Mouse (Mus musculus) mouse trophoblast stem cell (cell line): ENCODE measurements around the gene Ldb2.

Experiments
- in situ Hi-C, 2 experiments: fragments of 300-500 bp; cut with MseI, MboI; formaldehyde crosslinking; loops; 2 replicates in 1 of 2; 3 replicates in 1 of 2; pipeline ENCODE4 v1.15.1; 2025

Ldb2 gene

GRCm38 (mm10) chr5:44543472-44544132 is 255.9 kb downstream of the Ldb2 start:
- in situ Hi-C loops: no loop called here

GRCm38 (mm10) chr5:44541748-44542147 is 257.7 kb downstream of the Ldb2 start:
- in situ Hi-C loops: no loop called here

- in situ Hi-C loops: no loop called here
Measured at GRCm38 (mm10) chr5:44538687-44539086, 260.8 kb downstream of the Ldb2 start.

- in situ Hi-C loops: no loop called here
Measured at GRCm38 (mm10) chr5:44538000-44538395, 261.5 kb downstream of the Ldb2 start.

- in situ Hi-C loops: no loop called here
Measured at GRCm38 (mm10) chr5:44537316-44537999, 262.0 kb downstream of the Ldb2 start.

GRCm38 (mm10) chr5:44529466-44529865 is 270.0 kb downstream of the Ldb2 start:
- in situ Hi-C loops: no loop called here

- in situ Hi-C loops: no loop called here
Measured at GRCm38 (mm10) chr5:44529001-44529400, 270.5 kb downstream of the Ldb2 start.

GRCm38 (mm10) chr5:44505221-44505620 is 294.3 kb downstream of the Ldb2 start:
- in situ Hi-C loops: no loop called here

- in situ Hi-C loops: no loop called here
Measured at GRCm38 (mm10) chr5:44504786-44505185, 294.7 kb downstream of the Ldb2 start.

GRCm38 (mm10) chr5:44498229-44498628 is 301.3 kb downstream of the Ldb2 start:
- in situ Hi-C loops: no loop called here

GRCm38 (mm10) chr5:44496854-44497253 is 302.6 kb downstream of the Ldb2 start:
- in situ Hi-C loops: no loop called here

- in situ Hi-C loops: no loop called here
Measured at GRCm38 (mm10) chr5:44495092-44495491, 304.4 kb downstream of the Ldb2 start.

- in situ Hi-C loops: no loop called here
Measured at GRCm38 (mm10) chr5:44494133-44494532, 305.3 kb downstream of the Ldb2 start.

- in situ Hi-C loops: no loop called here
Measured at GRCm38 (mm10) chr5:44491526-44491925, 308.0 kb downstream of the Ldb2 start.

GRCm38 (mm10) chr5:44490462-44490861 is 309.0 kb downstream of the Ldb2 start:
- in situ Hi-C loops: no loop called here

- in situ Hi-C loops: no loop called here
Measured at GRCm38 (mm10) chr5:44483426-44484106, 315.9 kb downstream of the Ldb2 start.

- in situ Hi-C loops: no loop called here
Measured at GRCm38 (mm10) chr5:44481406-44481805, 318.1 kb downstream of the Ldb2 start.

- in situ Hi-C loops: no loop called here
Measured at GRCm38 (mm10) chr5:44476356-44476755, 323.1 kb downstream of the Ldb2 start.

- in situ Hi-C loops: no loop called here
Measured at GRCm38 (mm10) chr5:44475543-44475942, 323.9 kb downstream of the Ldb2 start.

GRCm38 (mm10) chr5:44473857-44474762 is 325.4 kb downstream of the Ldb2 start:
- in situ Hi-C loops: no loop called here

- in situ Hi-C loops: no loop called here
Measured at GRCm38 (mm10) chr5:44465238-44465637, 334.2 kb downstream of the Ldb2 start.
